Mouse (Mus musculus): ENCODE measurements around the gene Nudcd3. TPM values are rescaled to one million over a fixed set of nuclear protein-coding genes. Genes with fewer than 3 reads are reported as not detected.

Nudcd3 gene
- polyA plus RNA-seq, 1 experiment = 52.5 TPM

DNA sequence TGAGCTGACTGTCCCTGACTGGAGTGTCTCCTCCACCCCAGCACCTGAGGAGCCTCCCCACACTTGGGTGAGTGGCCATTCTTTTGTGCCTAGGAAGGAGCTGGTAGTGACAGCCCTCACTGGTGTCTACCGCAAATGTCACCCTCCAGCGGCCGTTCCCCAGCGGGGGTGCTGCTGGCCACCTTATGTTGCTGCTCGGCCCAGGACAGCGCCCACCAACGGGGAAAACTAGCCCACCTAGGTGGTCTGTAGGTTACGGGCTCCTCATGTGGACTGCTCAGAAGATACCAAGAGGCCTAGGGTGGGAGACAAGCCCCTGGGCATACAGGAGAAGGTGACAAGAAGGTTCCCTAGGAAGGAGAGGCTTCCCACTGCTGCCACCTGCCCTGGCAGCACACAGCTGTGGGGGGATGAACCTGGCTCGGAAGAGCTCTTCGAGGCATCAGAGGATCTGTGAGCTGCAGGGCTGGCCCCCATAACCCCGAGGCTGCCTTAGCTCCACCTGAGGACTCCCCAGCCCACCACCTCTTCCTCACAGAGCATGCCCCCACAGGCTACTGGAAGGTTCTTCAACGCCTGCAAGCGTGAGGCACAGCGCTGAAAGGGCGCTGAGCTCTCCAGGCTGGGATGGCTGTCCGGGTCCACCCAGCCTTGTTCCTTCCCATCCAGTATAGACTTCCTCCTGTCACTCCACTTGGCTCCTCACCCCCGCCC lies 136.6 kb downstream of the Nudcd3 start:
- DNase-seq (ENCODE audit: low read depth) = no peak

DNA sequence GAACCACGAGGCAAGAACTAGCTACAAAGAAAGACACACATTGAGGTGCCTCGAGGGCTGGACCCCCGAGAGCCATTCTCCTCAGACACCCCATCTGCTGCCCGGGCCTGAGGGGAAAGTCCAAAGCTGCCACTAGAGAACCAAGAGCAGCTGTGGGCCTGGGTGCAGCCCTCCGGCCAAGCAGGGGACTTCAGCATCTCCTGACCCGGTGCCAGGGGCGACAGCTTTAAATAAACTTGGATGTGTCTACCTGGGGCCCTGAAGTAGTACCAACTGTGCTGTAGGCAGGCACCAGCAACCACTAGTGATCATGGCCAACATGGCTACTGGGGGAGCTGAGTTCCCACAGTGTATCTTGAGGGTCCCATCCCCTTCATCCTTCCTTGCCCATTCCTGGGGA lies 137.2 kb downstream of the Nudcd3 start:
- DNase-seq (ENCODE audit: low read depth) = no peak

DNA sequence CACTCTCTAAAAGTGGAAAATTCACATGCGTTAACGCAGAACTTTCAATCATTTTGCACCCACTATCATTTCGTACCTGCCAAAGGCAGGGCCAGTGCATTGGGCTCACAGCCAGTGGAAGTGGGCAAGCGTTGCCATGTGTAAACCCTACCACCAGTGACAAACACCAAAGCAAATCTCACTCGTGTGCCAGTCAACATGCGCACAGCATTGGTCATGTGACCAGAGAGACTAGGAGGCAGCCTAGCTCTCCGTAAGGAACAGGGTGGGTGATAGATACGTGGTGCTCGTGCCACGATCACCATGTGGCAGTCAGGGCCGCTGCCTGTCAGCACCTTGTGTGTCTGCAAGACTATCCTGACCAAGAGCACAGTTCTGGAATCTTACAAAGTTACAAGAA lies 137.9 kb downstream of the Nudcd3 start:
- no peak for DNase-seq (ENCODE audit: low read depth)

DNA sequence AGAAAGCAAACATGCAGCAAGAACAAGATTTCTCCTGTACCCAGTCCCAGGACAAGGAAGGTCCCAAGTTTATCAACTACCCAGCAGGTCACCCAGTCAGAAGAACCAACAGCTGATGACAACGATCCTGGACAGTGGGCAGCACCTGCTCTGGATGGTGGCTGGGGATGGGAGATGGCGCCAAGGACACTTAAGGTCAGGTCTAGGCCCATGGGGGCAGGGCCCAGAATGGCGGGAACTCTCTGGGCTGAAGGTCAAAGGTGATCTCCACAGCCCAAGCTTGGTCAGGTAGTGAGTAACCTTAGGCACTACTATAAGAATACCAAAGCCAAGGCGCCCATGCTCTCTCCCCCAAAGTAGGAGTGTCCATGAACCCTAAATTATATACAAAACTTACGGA lies 138.3 kb downstream of the Nudcd3 start:
- no peak for DNase-seq (ENCODE audit: low read depth)

DNA sequence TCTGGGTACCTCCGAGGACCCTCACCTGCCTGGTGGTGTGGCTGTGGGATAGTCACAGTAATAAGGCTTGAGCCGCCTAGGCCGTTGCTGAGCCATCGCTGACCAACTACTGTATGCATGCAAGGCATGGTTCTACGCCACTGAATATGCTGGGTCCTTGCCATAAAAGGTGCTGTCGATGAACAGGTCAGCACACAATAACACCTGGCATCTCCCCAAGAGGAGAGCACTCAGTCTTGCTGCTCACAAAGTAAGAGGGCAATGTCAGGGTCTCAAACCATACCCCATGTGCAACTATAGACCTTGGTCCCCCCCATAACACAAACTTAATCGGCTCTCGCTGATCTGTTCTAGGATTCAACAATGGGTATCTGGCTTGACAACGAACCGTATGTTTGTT lies 141.1 kb downstream of the Nudcd3 start:
- no peak for DNase-seq (ENCODE audit: low read depth)

Other genes with a start within 250 kb of the Nudcd3 start
- 76.3 and 87.6 TPM in 2 replicates for gene Ykt6, start 244.7 kb downstream of the Nudcd3 start, polyA plus RNA-seq (2012; rRNA removed)
- gene Camk2b, start 134.1 kb downstream of the Nudcd3 start, polyA plus RNA-seq (2012; rRNA removed) = 1.2 and 68.6 TPM in 2 replicates
- gene A730071L15Rik, start 386 bp downstream of the Nudcd3 start, polyA plus RNA-seq (2012; rRNA removed) = 0.16 and 0.19 TPM in 2 replicates
- 2.0 and 3.0 TPM in 2 replicates for gene Npc1l1, start 29.7 kb upstream of the Nudcd3 start, polyA plus RNA-seq (2012; rRNA removed)
- 41.9 and 47.6 TPM in 2 replicates for gene Ddx56, start 67.4 kb upstream of the Nudcd3 start, polyA plus RNA-seq (2012; rRNA removed)
- 254 and 312 TPM in 2 replicates for gene Tmed4, start 74.5 kb upstream of the Nudcd3 start, polyA plus RNA-seq (2012; rRNA removed)
- gene Ogdh, start 91.2 kb upstream of the Nudcd3 start, polyA plus RNA-seq (2012; rRNA removed) = 141 and 207 TPM in 2 replicates
- 26.3 and 43.1 TPM in 2 replicates for gene Zmiz2, start 188.7 kb upstream of the Nudcd3 start, polyA plus RNA-seq (2012; rRNA removed)
- gene Ppia, start 215.0 kb upstream of the Nudcd3 start, polyA plus RNA-seq (2012; rRNA removed) = 875 and 1,261 TPM in 2 replicates
- gene H2afv, start 244.0 kb upstream of the Nudcd3 start, polyA plus RNA-seq (2012; rRNA removed) = 40.6 and 43.6 TPM in 2 replicates